Mouse (Mus musculus): ENCODE data around the gene Dlgap4. TPM values are rescaled to one million over a fixed set of nuclear protein-coding genes. Genes with fewer than 3 reads are reported as not detected.

The Dlgap4 gene
- total RNA-seq, 2 experiments from 2014 or later, result 33.5 to 42.8 TPM

DNA sequence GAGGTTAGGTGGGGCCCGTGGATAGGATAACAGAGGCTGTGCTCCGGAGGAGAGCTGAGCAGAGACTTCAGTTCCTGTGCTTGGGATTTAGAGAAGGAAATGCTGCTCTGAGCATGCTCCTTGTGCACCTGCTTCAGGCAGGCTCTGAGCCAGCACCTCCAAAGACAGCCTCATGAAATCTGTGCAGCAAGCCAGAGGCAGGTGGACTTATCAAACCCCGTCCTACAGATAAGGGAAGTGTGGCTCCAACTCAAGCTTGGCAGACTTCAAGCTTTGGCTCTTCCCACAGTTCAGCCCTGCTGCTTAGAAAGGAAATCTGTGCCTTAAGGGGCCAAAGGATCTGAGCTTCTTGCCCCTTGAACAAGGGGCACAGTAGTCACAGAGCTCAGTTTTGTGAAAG lies 113.4 kb downstream of the Dlgap4 start:
- intact Hi-C loops (cut with DNase I), result loop anchor here (10.0 kb wide), 1 partner anchor 48 kb away; the partner anchor contains the start of gene Myl9
- DNase-seq, result no peak

DNA sequence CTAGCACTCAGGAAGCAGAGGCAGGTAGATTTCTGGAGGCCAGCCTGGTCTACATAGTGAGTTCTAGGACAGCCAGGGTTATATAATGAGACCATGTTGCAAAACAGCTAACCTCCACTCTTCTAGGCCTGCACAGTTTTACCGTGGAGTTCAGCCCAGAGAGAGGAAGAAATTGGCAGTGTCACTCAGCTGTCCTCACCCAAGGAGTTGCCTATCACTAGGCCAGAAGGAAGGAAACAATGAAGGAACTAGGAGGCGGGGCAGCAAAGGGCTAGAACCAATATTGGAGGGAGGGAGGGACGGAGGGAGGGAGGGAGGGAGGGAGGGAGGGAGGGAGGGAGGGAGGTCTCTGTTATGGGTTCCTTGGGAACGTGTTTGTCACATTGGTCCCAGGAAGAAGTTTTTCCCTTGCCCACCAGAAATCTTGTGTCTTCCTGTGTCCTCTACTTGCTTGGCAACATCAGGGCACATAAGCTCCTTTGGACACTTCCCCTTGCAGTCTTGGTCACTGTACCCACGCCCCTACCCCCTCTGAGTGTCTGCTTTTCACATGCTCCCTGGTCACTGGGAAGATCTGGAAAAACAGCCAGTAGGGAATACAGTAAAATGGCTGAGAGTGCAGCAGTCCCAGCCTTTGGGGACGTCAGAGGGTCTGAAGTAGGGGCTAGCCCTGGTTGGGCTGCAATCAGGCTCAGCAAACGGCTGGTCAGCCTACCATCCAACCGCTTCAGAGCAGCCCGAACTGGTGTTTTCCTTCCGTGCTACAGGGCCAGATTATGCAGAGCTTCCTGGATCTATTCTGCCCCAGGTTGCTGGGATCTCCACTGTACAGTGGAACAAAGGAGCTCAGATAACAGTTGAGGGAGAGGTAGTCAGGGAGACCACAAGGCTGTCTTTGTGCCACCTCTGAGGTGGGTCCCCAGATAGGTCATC lies 116.3 kb downstream of the Dlgap4 start:
- intact Hi-C loops (cut with DNase I), result loop anchor here (10.0 kb wide), 1 partner anchor 45 kb away; the partner anchor contains the start of gene Myl9
- DNase-seq, result no peak

DNA sequence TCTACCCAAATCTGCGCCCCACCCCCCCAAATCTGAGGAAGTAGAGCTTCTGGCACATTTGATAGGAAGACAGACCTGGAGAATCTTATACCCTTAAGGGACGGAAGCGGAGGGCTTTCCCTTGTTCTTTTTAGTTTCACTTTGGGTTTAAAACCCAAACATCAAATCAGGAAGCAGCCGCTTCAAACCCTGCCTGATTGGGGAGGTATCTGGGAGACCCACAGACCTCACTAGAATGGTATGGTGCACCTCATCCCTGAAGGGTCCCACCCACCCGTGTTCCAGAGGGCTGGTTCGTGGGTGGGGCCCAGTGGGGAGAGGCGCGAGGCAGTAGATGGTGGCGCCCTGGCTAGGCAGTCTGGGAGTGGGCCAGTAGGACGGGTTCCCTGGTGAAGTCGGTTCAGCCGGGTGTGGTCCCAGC lies 117.0 kb downstream of the Dlgap4 start:
- DNase-seq, result no peak
- intact Hi-C loops (cut with DNase I), result no loop called here

DNA sequence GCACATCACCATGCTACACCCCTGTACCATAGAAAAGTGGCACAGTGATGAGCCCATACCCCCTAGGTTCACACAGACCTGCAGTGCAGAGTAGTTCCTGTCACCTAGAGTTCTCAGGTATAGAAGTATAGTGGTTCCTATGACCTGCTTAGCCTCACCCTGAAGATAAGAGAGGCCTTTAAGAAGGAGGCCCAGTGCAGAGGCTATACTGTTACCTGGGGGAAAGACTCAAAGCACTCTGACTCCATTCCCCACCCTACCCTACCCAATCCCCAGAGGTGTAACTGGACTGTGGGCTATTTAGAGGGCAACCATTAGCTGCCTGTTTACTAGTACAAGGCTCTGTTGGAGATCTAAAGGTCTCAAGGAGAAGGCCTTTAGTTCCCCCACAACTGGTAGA lies 118.1 kb downstream of the Dlgap4 start:
- intact Hi-C loops (cut with DNase I), result no loop called here
- no peak for DNase-seq

DNA sequence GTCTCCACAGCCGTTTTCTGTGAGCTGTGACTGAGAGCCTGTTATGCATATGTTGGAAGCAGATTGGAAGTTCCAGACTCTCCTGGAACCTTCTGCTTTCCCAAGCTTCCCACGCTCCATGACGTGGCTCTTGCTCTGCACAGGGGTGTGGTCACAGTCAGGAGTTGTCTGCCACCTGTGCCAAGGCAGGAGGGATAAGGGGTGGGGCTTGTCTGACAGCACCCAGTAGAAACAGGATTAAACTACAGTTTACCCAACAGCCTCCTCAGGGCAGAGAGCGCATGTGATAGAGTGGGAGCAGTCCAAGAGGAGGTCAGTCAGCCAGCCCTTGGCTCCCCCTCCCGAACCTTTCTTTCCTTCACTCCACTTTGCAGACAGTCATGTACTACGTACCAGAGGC lies 118.6 kb downstream of the Dlgap4 start:
- peak; percentile 64 to 75 for DNase-seq
- intact Hi-C loops (cut with DNase I), result no loop called here

DNA sequence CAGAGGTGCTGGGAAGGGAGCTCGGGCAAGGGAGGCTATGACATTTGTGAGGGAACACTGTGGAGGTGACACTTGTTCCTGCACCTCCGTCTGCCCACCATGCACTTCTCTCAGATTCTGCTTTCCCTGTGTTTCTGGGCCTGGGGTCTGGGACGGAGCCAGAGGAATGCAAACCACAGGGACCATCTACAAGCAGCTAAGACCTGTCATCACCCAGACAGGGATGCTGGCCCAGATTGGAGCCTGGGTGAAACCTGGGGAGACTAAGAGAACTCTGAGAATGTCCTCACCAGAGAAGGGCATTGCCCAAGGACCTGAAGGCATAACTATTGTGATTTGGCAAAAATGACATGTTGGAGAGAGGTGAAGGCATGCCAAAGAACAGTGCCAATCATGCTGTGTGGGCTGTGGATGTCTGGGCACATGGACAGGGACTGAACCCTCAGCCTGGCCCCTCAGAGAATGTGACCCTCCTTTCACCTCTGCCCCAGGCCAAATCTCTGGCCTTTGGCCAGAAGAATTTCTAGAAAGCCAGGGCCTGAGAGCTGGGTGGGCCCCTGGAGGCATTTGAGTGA lies 122.3 kb downstream of the Dlgap4 start:
- DNase-seq, result peak in 1 of 2 experiments; percentile 40
- intact Hi-C loops (cut with DNase I), result no loop called here

DNA sequence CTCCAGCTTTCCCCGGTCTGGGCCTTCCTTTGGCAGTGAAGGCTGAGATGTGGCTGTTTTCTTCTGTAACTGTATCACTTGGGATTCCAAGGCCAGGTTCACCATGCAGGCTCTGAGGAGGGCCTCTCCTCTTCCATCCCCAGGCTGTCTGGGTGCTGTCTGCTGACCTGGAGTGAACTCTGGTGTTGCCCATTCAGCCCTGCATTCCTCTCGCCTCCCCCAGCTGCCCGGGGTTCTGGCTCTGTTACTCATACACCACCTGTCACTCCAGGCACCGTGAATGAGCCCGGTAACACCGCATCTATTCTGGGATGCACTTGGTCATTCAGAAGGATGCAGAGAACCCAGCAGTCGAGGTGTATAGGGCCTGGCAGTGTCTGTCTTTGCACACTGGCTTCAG lies 123.3 kb downstream of the Dlgap4 start:
- intact Hi-C loops (cut with DNase I), result no loop called here
- DNase-seq, result no peak

DNA sequence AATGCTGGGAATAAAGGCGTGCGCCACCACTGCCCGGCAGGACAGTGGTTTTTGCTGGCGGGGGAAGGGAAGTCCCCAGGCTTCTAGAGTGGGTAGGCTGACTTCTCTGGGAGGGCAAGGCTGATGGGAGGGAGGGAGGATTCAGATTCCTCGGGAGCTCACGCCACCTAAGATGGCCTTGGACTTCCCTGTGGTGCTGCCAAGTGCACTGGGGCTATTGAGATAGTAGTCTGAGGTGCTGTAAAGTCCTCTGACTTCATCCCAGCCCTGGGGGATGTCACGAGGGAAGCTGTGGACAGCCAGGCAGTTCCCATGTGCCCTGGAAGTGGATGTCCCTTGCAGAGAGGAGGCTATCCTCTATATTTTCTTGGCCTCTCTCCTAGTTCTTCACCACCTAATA lies 124.5 kb downstream of the Dlgap4 start:
- intact Hi-C loops (cut with DNase I), result no loop called here
- no peak for DNase-seq

DNA sequence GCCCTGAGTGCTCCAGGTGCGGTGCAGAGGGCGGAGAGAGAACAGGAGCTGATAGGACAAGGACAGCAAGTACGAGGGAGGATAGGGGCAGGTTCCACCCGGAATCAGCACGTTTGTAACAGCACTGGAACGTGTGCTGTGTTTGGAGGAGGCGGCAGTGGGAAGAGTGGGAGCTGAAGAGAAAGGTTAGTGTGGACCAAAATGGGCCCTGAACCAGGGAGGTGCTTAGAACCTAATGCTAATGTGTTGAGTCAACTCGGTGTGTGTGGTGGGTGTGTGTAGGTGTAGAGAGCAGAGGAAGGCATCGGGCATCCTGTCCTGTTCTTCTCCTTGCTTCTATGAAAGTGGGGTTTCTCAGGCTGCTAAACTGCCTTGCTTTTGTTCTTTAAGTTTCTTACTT lies 127.8 kb downstream of the Dlgap4 start:
- no peak for DNase-seq
- intact Hi-C loops (cut with DNase I), result no loop called here

DNA sequence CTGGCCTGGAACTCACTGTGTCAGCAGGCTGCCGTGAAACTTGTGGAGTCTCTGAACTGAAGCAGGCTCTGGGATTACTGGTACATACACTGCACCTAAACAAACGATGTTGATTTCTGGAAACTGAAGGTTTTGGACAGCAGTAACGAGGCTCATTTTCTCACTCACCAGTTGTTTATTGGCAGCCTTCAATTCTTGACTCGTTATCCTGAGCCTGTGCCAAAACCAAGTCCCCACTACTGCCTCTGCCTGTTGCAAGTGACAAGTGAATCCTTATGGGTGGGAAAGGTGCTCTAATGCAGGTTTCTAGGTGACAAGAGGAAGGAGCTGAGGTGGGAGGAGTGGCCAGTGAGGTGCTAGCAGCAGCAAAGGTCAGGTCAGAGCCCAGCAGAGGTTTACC lies 128.5 kb downstream of the Dlgap4 start:
- no peak for DNase-seq
- intact Hi-C loops (cut with DNase I), result no loop called here

DNA sequence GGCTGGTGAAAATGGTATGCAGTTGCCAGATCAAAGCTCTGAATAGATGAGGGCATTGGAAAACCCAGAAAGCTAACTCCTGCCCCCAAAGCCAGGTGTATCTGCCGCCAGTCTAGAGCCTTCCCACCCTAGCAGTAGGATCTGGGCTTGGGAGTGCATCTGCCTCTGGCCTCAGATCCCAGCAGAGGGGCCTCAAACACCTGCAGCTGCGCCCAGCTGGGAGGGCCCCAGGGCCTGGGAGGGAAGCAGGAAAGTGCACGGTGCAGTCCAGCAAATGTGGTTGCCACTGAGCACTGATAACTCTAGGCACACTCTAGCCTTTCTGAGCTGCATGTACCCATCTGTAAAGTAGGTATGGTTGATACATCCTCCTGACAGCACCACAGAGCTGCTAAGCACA lies 129.7 kb downstream of the Dlgap4 start:
- no peak for DNase-seq
- intact Hi-C loops (cut with DNase I), result no loop called here

DNA sequence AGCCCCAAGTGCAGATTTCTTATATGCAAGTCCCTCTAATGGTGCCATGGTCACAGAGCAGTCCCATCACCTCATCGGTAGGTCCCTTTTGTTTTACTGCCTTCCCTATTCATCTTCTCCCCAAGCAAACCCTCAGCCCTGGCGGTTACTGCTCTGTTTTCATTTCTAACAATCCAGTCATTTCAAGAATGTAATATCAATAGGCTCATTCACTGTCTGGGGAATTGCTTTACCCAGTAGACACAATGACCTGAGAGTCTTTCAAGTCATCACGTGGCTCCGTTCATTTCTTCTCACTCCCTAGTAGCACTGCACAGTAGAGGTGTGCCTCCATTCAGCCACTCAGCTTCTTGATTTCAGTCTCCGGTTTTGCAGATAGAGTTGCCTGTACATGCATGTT lies 130.9 kb downstream of the Dlgap4 start:
- intact Hi-C loops (cut with DNase I), result no loop called here
- DNase-seq, result no peak

DNA sequence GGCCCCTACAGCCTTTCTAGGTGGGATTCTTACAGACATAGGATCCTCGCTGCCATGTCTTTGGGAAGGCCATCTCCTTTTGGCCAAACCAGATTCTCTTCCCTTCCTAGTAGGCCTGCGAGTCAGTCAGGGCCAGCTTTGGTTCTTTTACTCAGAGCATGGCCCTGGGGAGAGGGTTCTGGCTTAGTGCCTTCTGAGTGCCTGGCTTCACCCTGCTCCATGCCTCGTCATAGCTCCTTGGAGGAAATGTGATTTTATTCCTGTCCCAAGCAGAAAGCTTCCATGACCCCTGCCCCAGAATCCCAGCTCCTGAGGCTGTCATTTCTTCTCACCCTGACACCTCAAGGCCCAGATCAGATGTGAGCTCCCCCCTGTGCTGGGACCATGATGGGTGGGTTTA lies 133.8 kb downstream of the Dlgap4 start:
- intact Hi-C loops (cut with DNase I), result no loop called here
- DNase-seq, result no peak

DNA sequence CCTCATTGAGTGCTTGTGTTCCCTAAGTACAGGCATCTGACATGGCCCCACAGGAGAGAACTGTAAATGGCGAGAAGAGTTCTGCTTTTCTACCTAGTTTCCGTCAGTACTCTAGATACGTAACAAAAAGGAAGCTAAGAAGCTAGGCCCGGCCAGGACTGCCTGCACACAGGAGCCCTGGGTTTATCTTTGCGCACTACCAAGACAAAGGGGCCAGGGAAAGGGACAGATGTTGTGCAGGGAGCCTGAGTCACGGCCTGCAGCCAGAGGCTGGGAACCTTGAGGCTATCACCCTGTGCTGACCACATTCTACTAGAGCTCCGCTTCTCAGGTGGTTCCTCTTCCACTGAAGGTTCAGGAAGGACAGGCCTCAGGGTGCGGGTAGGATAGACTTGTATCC lies 136.2 kb downstream of the Dlgap4 start:
- no peak for DNase-seq
- intact Hi-C loops (cut with DNase I), result no loop called here

DNA sequence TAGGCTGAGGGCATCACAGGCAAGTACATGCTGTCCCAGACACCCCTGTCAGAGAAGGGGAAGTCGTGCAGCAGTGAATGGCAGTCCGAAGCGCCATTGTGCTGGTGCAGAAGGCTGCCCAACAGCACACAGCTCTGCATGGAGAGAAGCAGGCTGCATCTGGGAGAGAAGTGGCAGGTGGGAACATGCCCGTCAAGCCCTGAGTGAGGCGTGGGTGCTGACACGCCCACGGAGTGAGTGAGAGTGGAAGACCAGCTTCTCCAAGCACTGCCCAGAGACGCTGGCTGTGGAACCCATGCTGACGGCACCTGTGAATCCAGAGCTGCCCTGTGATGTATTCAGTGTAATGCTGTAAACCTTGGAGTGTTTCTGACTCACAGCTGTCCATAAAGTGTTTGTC lies 143.4 kb downstream of the Dlgap4 start:
- intact Hi-C loops (cut with DNase I), result no loop called here
- DNase-seq, result no peak

DNA sequence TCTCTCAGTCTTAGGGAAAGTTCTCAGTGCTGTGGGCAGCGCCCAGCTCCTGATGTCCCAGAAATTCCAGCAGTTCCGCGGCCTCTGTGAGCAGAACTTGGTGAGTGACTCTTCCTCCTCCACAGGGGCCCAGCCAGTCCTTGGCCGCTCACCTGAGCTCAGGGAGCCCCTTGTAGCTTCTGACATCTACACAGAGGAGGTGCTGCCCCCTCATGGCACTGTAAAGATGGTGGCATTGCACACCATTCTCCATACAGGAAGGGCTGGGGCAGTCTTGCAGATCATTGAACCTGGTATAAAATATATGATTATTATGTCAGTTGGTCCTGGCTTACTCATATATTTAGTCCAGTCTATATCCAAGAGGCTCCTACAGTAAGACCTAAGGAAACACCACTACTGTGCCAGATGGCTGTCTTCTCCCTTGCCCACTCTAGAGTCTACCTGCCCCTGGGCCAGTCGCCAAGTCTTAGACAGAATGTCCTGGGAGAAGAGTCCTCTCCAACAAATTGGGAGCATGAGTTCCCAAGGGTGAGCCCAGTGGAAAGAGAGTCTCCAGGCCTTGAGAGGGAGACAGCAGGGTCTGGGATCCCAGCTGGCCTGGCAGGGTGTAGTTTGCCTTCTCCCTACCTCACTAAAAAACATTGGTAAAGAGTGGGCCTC lies 147.5 kb downstream of the Dlgap4 start:
- DNase-seq, result no peak
- intact Hi-C loops (cut with DNase I), result no loop called here

DNA sequence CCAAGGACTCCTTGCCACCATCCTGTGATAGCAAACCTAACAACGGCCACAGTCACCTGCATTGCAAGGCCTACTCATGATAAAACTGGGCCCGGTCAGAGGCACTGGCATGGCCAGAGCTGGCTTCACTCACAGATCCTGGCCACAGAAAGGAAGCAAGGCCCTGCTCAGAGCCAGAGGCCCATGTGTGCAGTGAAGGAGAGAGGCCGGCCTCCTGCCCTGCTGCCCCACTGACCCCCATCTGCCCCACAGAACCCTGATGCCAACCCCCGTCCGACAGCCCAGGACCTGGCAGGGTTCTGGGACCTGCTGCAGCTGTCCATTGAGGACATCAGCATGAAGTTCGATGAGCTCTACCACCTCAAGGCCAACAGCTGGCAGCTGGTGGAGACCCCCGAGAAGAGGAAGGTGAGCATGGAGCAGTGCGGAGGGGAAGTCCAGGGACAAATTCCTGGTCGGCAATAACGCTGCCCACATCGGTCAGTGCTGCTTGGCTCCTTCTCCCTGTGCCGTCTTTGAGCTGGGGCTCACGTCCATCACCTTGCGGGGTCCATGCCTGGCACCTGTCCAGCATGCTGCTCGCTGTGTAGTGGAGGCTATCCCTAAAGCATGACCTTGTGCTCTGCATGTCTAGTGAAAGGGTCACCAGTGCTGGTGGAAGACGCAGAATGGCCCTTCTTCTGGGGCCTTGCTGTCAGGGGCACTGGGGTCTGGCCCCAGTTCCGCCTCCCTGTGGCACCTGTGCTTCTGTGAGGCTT lies 148.2 kb downstream of the Dlgap4 start:
- intact Hi-C loops (cut with DNase I), result no loop called here
- DNase-seq, result no peak

DNA sequence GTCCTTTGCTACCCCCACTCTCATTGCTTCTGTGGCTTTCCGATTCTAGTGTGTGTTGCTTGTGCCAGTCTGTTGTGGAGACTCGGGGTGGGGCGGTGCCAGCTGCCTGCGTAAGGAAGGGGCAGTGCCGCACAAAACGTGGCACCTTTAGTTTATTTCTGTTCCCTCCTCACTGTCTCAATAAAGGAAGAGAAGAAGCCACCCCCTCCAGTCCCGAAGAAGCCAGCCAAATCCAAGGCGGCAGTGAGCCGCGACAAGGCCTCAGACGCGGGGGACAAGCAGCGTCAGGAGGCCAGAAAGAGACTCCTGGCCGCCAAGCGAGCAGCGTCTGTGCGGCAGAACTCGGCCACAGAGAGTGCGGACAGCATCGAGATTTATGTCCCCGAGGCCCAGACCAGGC lies 149.0 kb downstream of the Dlgap4 start:
- intact Hi-C loops (cut with DNase I), result no loop called here
- no peak for DNase-seq

DNA sequence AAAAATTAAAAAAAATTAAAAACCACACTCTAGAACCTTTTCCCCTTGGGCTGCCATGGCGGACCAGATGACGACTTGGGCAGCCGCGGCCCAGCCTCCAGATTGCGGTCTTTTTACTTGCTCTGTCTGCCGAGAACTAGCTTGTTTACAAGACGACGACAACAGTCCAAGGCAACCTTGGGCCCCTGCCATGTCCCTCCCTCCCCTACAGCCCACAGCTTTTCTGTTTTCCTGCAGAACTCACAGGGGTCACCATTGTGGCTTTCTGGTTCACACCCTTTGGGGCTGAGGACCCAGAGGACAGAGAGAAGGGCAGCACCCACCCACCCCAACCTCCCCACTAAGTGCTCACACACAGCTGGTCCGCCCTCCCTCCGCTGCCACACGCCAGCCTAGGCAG lies 149.6 kb downstream of the Dlgap4 start:
- peak; percentile 64 to 68 for DNase-seq
- intact Hi-C loops (cut with DNase I), result no loop called here

DNA sequence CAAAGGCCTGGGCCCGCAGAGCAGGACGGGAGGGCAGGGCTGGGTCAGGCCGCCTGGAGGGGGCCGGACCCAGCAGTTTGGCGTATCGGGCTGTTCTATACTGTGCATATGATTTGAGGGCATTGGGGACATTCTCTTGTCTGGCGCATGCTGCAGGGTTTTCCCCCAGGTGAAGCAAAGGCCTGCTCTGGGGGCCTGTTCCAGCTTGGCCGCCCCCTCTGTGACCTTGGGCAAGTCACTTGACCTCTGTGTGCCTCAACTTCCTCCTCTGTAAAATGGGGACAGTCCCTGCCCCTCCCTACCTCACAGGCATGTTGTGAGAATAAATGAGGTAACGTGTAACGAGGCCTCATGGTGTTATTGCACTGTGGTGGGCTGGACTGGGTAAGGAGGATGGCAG lies 150.5 kb downstream of the Dlgap4 start:
- no peak for DNase-seq
- intact Hi-C loops (cut with DNase I), result no loop called here

DNA sequence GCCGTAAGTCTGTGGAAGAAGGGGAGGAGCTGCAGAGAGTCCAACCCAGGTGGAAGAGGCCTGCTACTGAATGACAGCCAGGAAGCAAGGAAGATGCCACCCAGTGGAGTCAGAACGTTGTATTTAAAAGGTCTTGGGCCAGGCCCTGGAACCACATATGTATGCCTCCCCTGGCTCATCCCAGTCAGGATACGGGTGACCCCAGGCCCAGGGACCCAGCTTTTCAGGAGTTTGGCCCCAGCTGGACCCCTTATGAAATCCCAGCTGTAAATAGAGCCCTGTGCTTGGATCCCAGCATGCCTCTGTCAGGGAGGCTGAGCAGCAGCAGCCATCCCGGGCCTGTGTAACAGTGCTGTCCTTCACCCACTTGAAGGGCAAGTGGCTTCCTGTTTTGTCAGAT lies 151.2 kb downstream of the Dlgap4 start:
- intact Hi-C loops (cut with DNase I), result no loop called here
- no peak for DNase-seq
